Mouse (Mus musculus) frontal cortex, adult 2 months (tissue): ENCODE data around the gene Hhatl. TPM values are rescaled to one million over a fixed set of nuclear protein-coding genes. Genes with fewer than 3 reads are reported as not detected.
A peak's percentile ranks its signal among the peaks of the same experiment; 100 is the strongest.

ENCODE experiments used
- DNase-seq, 2 experiments: peaks; one replicate each; pipeline ENCODE4 v3.0.0; 2022; ENCODE audit warnings: low spot score in 1 of 2; ENCODE audit errors: extremely low spot score in 1 of 2
- polyA plus RNA-seq: library from polyadenylated mRNA; depleted of rRNA; stranded (reverse); fragments of >200 nt; gene quantifications from 2 replicates; pipeline ENCODE4 v1.2.3, GENCODE M21; 2012

Gene Hhatl
- polyA plus RNA-seq, 1 experiment, result 17.7 TPM

- DNase-seq, result no peak
Measured at GRCm38 (mm10) chr9:121808511-121808910, 16.2 kb upstream of the Hhatl start.

GRCm38 (mm10) chr9:121807947-121808346, 15.6 kb upstream of the Hhatl start:
- DNase-seq, result no peak

GRCm38 (mm10) chr9:121807546-121807945, 15.2 kb upstream of the Hhatl start:
- DNase-seq, result no peak

- DNase-seq, result no peak
Measured at GRCm38 (mm10) chr9:121802747-121803146, 10.4 kb upstream of the Hhatl start.

- DNase-seq, result no peak
Measured at GRCm38 (mm10) chr9:121798887-121799520, 6.7 kb upstream of the Hhatl start.

- no peak for DNase-seq
Measured at GRCm38 (mm10) chr9:121797722-121798121, 5.4 kb upstream of the Hhatl start.

GRCm38 (mm10) chr9:121794972-121795539, 2.7 kb upstream of the Hhatl start:
- DNase-seq, result no peak

GRCm38 (mm10) chr9:121791206-121791605, 1.1 kb downstream of the Hhatl start:
- DNase-seq, result peak in 1 of 2 experiments; percentile 46

- DNase-seq, result no peak
Measured at GRCm38 (mm10) chr9:121786359-121786758, 5.9 kb downstream of the Hhatl start.

GRCm38 (mm10) chr9:121785261-121785660, 7.0 kb downstream of the Hhatl start:
- no peak for DNase-seq

GRCm38 (mm10) chr9:121784801-121785200, 7.5 kb downstream of the Hhatl start:
- DNase-seq, result no peak

- DNase-seq, result peak; percentile 71 to 83
Measured at GRCm38 (mm10) chr9:121778066-121778624, 14.2 kb downstream of the Hhatl start.

- peak in 1 of 2 experiments; percentile 64 for DNase-seq
Measured at GRCm38 (mm10) chr9:121777484-121778065, 14.7 kb downstream of the Hhatl start, which contains the start of gene Klhl40. TSS of gene Klhl40 (plus strand) at chr9:121777607.

GRCm38 (mm10) chr9:121776511-121776910, 15.8 kb downstream of the Hhatl start:
- peak in 1 of 2 experiments; percentile 72 for DNase-seq

- peak in 1 of 2 experiments; percentile 50 for DNase-seq
Measured at GRCm38 (mm10) chr9:121775951-121776350, 16.4 kb downstream of the Hhatl start.

GRCm38 (mm10) chr9:121772412-121772811, 19.9 kb downstream of the Hhatl start:
- DNase-seq, result no peak

GRCm38 (mm10) chr9:121765166-121765855, 27.0 kb downstream of the Hhatl start:
- no peak for DNase-seq

GRCm38 (mm10) chr9:121763716-121764115, 28.6 kb downstream of the Hhatl start:
- DNase-seq, result no peak

GRCm38 (mm10) chr9:121762761-121763160, 29.5 kb downstream of the Hhatl start:
- DNase-seq, result no peak

GRCm38 (mm10) chr9:121762248-121762647, 30.1 kb downstream of the Hhatl start:
- DNase-seq, result no peak

GRCm38 (mm10) chr9:121761787-121762186, 30.5 kb downstream of the Hhatl start:
- no peak for DNase-seq
